Mouse (Mus musculus) midbrain, embryonic 12.5 days (tissue): ENCODE data around the gene Fnip2. TPM values are rescaled to one million over a fixed set of nuclear protein-coding genes. Genes with fewer than 3 reads are reported as not detected.

Source experiments
- ATAC-seq: fragments of 200-750 bp; cut with Nextera tagmentation; 2 replicates; pipeline ENCODE4 v1.8.0; 2017; ENCODE audit warnings: low read depth, moderate TSS enrichment, moderate library complexity; ENCODE audit not compliant: low FRiP score
- H3K27ac ChIP-seq: fragments of 300-500 bp; sonication (generic); replicated peaks from 2 replicates; pipeline ENCODE4 v1.5.1; 2016; ENCODE audit warnings: mild to moderate bottlenecking
- H3K27me3 ChIP-seq: fragments of 300-500 bp; sonication (generic); 2 replicates; pipeline ENCODE4 v1.6.1; 2016; ENCODE audit warnings: mild to moderate bottlenecking
- H3K36me3 ChIP-seq: fragments of 300-500 bp; sonication (generic); 2 replicates; pipeline ENCODE4 v1.6.1; 2016
- H3K4me1 ChIP-seq: fragments of 300-500 bp; sonication (generic); 2 replicates; pipeline ENCODE4 v1.6.1; 2016
- H3K4me2 ChIP-seq: fragments of 300-500 bp; sonication (generic); replicated peaks from 2 replicates; pipeline ENCODE4 v1.6.1; 2016; ENCODE audit warnings: mild to moderate bottlenecking, moderate library complexity
- H3K4me3 ChIP-seq: fragments of 300-500 bp; sonication (generic); 2 replicates; pipeline ENCODE4 v1.5.1; 2016; ENCODE audit warnings: mild to moderate bottlenecking
- H3K9ac ChIP-seq: fragments of 300-500 bp; sonication (generic); replicated peaks from 2 replicates; pipeline ENCODE4 v1.6.1; 2016; ENCODE audit warnings: mild to moderate bottlenecking, moderate library complexity
- H3K9me3 ChIP-seq: fragments of 300-500 bp; sonication (generic); 2 replicates; pipeline ENCODE4 v1.6.1; 2016; ENCODE audit warnings: mild to moderate bottlenecking
- WGBS: fragments of 180-500 bp; shearing (Covaris S2); methylation state at CpG from one replicate; pipeline ENCODE4 v1.1.7; 2016; 5-methylcytosine and 5-hydroxymethylcytosine counted together
- polyA plus RNA-seq: library from polyadenylated mRNA; unstranded; fragments of >200 nt; fragmentation: Nextera tagmentation; extraction: Ambion mirVana; gene quantifications from 2 replicates; pipeline ENCODE4 v1.2.1, GENCODE M21; 2016

Gene Fnip2
- polyA plus RNA-seq, 1 experiment from 2014 or later = 7.4 TPM

DNA sequence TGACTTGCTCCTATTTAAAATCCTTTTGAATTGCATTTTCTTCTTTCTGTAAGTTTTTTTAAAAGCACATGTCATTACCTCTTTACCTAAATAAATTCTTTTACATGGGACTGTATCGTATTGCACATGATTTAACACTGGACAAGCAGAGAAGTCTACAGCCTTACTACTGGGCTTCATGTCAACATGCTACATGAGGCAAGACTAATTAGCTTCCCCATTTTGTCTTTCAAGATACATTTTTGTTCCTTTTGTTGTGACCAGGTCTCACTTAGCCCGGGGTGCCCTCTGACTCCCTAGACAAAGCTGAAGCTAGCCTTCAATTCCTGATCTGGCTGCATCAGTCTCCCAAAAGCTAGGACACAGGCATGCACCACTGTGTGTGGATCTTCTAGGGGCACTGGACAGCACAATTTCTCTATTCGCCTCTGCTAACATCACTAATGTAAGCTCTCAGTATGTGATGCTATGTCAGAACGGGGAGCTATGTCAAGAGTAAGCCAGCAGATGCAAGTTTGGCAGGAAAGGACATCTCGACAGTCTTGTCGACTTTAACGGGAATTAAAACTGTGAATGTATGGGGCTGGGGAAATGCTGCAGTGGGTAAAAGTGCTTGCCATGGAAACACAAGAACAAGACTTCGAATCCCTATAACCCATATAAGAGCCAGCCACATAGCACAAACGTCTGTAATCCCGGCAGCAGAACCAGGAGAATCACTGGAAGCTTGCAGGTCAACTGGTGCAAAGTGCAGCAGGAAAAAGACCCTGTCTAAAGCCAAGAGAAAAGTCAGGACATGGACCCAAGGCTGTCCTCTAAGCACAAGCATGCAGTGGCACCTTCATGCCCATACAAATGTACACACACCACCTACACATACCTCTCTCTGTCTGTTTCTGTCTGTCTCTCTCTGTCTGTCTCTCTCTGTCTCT, 5.5 kb downstream of the Fnip2 start:
- ATAC-seq = no peak
- peaks cover 13% of the 10 kb centered on the region for H3K4me1 ChIP-seq
- H3K27me3 ChIP-seq = peaks cover 5% of the 10 kb centered on the region; the same call in 1 of the 2 replicates
- H3K27ac ChIP-seq = no peak overlapping the region
- H3K9ac ChIP-seq = no peak overlapping the region
- no peak overlapping the region for H3K4me2 ChIP-seq
- H3K9me3 ChIP-seq = no peaks in the 10 kb centered on the region
- H3K4me3 ChIP-seq = no peak overlapping the region
- WGBS = 79% methylated on average over 10 of the region's 10 CpGs
- H3K36me3 ChIP-seq = no peaks in the 10 kb centered on the region

DNA sequence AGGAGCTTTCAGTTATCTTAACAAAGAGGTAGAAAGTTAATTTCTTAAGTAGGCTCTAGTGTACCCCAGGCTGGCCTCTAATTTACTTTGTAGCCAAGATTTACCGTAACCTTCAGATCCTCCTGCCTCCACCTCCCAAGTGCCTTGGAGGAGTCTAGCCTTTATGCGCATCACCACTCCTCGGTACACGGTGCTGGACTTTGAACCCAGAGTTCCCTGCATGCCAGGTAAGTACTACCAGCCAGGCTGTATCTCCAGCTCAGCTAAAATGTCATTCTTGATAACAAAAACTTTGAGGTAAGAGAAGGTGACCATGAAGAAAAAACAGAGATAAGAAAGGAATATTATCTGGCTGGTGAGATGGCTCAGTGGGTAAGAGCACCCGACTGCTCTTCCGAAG, 7.0 kb downstream of the Fnip2 start:
- Histone ChIP-seq H3K4me2 (no peak overlapping the region), H3K4me1 (no peaks in the 10 kb centered on the region), H3K9me3 (no peaks in the 10 kb centered on the region), H3K27me3 (peaks cover under 1% of the 10 kb centered on the region; the same call in 1 of the 2 replicates), H3K4me3 (no peak overlapping the region), H3K27ac (no peak overlapping the region), H3K36me3 (no peaks in the 10 kb centered on the region), H3K9ac (no peak overlapping the region)
- 97% methylated on average over 6 of the region's 6 CpGs for WGBS
- no peak for ATAC-seq

DNA sequence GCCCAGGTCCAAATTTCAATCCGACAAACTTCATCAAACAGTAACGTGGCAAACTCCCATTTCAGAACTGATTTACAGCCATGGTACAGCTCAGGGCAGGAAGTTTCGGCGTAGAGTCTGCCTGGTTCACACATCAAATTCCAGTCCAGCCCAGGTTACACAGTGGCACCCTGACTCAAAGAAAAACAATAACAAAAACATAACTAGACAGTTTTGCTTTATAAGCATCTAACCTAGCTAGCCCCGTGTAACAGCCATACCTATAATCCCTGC, 7.9 kb downstream of the Fnip2 start:
- Histone ChIP-seq H3K9me3 (no peaks in the 10 kb centered on the region), H3K27me3 (no peaks in the 10 kb centered on the region), H3K4me2 (no peak overlapping the region), H3K36me3 (no peaks in the 10 kb centered on the region), H3K4me3 (no peak overlapping the region), H3K4me1 (no peaks in the 10 kb centered on the region), H3K9ac (no peak overlapping the region), H3K27ac (no peak overlapping the region)
- no peak for ATAC-seq
- 91% methylated on average over 5 of the region's 5 CpGs for WGBS

DNA sequence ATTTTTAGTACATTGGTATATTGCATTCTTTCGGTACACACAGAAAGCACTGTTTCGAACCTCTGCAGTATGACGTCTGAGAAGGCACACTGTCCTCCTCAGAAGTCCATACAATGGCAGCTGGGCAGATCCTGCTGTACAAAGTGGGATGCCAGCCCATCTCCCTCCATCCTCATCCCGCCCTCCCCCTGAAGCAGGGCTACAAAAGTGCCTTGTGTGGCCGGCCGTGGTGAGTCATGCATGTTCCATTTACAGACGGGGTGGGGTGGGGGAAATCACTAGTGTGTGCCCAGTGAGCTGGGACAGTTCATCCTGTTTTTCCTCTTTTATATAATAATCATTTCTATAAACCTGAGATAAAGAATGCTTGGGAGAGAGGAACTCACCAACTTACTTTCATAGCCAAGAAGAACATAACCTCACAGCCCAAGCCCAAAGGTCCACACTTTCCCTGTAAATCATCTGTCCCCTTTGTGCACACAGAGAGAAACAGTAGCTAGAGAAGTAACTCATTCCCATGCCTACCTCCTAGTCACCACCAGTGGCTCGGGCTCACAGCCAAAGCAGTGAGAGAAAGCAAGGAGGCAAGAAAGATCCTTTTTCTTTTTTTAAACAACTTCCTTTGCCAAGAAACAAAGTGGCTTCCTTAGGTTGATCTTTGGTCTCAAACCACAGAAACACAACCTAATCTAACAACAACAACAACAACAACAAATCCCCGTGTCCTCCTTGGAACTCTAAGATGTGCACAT, 8.4 kb downstream of the Fnip2 start:
- Histone ChIP-seq H3K36me3 (no peaks in the 10 kb centered on the region), H3K27me3 (no peaks in the 10 kb centered on the region), H3K9me3 (no peaks in the 10 kb centered on the region), H3K4me3 (no peak overlapping the region), H3K9ac (no peak overlapping the region), H3K4me1 (no peaks in the 10 kb centered on the region), H3K4me2 (no peak overlapping the region), H3K27ac (no peak overlapping the region)
- 88% methylated on average over 9 of the region's 9 CpGs for WGBS
- no peak for ATAC-seq

DNA sequence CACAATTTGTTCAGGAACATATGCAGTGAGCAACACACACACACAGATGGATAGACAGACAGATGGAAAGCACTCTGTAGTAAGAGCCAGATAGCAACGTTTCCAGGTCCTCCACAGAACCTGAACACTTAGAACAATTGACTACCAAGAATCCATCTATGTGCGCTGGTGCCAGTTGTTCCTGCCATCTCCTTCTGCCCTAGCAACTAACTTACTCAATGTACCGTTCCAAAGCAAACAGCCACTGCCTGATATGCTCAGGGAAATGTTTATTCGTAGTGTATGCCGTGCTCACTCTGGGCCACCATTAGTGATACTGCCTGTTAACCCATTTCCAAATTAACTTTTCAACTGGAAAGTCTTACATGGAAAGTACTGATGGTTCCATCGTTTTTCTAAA, 12.5 kb downstream of the Fnip2 start:
- ATAC-seq = no peak
- H3K27ac ChIP-seq = no peak overlapping the region
- H3K4me1 ChIP-seq = no peaks in the 10 kb centered on the region
- H3K27me3 ChIP-seq = no peaks in the 10 kb centered on the region
- H3K9ac ChIP-seq = no peak overlapping the region
- no peak overlapping the region for H3K4me2 ChIP-seq
- no peaks in the 10 kb centered on the region for H3K36me3 ChIP-seq
- 91% methylated on average over 6 of the region's 6 CpGs for WGBS
- H3K9me3 ChIP-seq = no peaks in the 10 kb centered on the region
- H3K4me3 ChIP-seq = no peak overlapping the region

DNA sequence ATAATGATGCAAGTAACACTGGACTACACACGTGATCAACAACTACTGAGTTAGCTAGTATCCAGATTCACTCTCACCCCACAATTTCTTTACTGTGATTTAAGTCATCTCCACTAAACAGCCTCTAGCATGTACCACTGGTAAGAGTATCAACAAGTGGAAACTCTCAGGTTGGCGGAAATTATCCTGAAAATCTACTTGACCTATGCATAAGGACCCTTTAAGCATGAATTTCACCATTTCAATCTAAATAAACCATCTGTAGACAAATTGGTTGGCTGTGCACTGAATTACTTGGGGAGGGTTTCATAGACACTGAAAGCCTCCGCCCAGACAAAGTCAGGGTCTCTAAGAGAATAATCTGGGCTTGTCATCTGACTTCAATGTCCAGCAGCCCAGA, 13.8 kb downstream of the Fnip2 start:
- H3K9me3 ChIP-seq = no peaks in the 10 kb centered on the region
- H3K27ac ChIP-seq = no peak overlapping the region
- no peak overlapping the region for H3K9ac ChIP-seq
- ATAC-seq = no peak
- WGBS = 91% methylated on average over 3 of the region's 3 CpGs
- H3K4me2 ChIP-seq = no peak overlapping the region
- no peaks in the 10 kb centered on the region for H3K36me3 ChIP-seq
- H3K27me3 ChIP-seq = no peaks in the 10 kb centered on the region
- no peaks in the 10 kb centered on the region for H3K4me1 ChIP-seq
- no peak overlapping the region for H3K4me3 ChIP-seq

DNA sequence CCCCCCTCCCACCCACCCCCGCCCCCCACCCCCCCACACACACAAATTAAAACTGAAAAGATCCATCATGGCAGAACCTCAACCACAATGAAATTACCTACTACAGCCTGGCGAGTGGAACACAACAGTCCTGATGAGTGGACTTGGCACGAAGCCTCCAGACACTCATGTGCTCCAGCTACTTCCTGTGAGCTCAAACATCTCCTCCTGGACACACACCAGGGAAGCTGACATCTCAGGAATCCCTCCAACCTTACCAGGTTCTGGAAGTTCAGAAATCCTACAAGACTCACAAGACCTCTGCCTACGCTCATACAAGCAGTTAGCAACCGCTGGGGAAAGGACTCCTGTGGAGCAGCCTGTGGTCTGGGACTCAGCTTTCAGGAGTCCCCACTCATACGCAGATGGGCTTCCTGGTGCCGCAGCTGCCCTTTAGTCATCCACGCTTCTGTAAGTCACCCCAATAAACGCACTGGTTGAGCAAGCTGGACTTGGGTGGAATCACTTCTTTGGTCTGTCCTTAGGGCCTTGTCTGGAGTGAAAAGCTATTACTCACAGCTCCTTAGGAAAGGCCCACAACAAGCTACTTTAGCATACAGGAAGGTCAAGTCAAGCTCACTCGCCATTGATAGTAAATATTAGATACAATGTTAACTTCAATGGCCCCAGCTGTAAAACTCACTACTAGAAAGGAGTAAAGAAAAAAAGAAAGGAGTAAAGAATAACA, 15.6 kb downstream of the Fnip2 start:
- H3K9me3 ChIP-seq = no peaks in the 10 kb centered on the region
- H3K27me3 ChIP-seq = no peaks in the 10 kb centered on the region
- WGBS = 84% methylated on average over 10 of the region's 10 CpGs
- H3K27ac ChIP-seq = no peak overlapping the region
- H3K4me1 ChIP-seq = no peaks in the 10 kb centered on the region
- H3K4me3 ChIP-seq = no peak overlapping the region
- no peak overlapping the region for H3K9ac ChIP-seq
- H3K4me2 ChIP-seq = no peak overlapping the region
- ATAC-seq = no peak
- no peaks in the 10 kb centered on the region for H3K36me3 ChIP-seq

DNA sequence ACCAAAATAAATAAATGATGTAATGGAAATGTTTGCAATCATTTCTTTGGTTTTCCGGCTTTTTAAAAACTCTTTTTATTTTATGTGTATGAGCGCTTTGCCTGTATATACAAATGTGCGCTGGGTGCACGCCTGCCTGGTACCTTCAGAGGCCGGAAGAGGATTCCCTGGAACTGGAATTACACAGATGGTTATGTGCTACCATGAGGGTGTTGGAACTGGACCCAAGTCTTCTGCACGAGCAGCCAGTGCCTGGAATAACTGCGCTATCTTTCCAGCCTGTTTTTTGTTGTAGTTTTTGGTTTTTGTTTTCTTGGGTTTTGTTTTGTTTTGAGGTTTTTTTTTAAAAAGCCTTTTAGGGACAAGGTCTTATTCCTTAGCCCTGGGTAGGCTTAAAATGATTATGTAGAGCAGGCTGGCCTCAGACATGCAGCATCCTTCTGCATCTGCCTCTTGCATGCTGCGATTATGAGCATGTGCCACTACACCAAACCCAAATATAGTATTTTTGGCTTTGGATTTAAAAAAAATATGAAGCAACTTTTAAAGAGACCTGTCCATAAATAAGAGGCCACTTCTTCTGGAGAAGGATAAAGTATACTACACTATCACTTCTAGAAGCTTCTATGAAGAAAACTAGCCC, 17.7 kb downstream of the Fnip2 start:
- H3K36me3 ChIP-seq = no peaks in the 10 kb centered on the region
- 95% methylated on average over 8 of the region's 8 CpGs for WGBS
- ATAC-seq = no peak

DNA sequence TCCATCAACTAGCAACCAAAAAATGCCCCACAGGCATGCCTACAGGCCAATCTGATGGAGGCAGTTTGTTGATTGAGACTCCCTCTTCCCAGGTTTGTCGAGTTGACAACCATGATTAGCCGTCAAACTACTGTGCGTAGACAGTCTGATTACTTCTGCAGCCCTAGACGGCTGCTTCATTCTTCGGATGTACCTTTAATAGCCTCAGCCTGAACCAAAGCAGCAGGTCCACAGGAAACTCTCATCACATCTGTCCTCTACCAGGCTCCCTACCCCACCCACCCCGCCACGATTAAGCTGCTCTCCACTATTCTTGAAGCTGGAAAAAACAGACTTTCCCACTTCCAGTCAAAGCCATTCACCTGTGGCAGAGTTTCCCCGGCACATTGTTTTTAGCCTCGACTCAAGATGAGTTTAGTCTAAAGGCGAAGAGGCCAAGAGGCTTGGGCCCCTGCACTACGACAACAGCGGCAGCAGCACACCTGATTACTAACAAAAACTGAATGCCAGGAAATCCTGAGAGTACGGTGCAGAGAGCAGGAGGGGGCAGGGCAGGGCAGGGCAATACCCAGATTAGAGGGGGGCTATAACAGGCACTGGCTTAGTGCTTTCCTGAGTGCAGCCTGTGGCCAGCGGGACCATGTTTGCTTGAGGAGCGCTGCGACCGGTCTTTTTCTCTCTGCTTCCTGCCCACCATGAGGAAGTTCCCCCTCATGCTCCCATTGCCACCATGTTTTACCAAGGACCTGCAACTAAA, 18.7 kb downstream of the Fnip2 start:
- Histone ChIP-seq H3K27ac (no peak overlapping the region), H3K9me3 (no peaks in the 10 kb centered on the region), H3K9ac (no peak overlapping the region), H3K4me2 (no peak overlapping the region), H3K4me3 (no peak overlapping the region), H3K36me3 (no peaks in the 10 kb centered on the region), H3K27me3 (no peaks in the 10 kb centered on the region), H3K4me1 (no peaks in the 10 kb centered on the region)
- 86% methylated on average over 17 of the region's 17 CpGs for WGBS
- no peak for ATAC-seq

More for the DNA sequence above, 17.7 kb downstream of the Fnip2 start:
- H3K4me2 ChIP-seq = no peak overlapping the region
- no peaks in the 10 kb centered on the region for H3K9me3 ChIP-seq
- no peak overlapping the region for H3K4me3 ChIP-seq
- no peaks in the 10 kb centered on the region for H3K4me1 ChIP-seq
- H3K27ac ChIP-seq = no peak overlapping the region
- H3K27me3 ChIP-seq = no peaks in the 10 kb centered on the region
- no peak overlapping the region for H3K9ac ChIP-seq

DNA sequence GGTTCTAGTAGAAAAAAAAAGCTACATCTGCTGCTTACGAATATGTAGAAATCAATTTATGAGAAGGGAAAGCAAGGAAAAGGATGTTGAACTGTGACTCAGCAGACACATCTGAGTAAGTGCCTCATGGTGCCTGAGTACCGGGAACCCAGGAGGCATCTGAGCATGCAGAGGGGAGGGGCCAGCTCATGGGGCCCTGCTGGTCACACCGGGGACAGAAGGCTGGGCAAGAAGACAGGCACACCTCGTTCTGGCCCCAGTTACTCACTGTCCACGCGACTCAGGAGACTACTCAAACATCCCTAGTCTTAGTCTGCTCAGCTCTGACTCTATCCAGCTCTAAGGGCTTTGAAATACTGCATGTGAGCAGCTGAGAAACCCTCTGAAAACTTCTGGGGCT, 25.0 kb downstream of the Fnip2 start:
- no peaks in the 10 kb centered on the region for H3K27me3 ChIP-seq
- 45% methylated on average over 6 of the region's 6 CpGs for WGBS
- H3K36me3 ChIP-seq = no peaks in the 10 kb centered on the region
- ATAC-seq = no peak
- H3K9me3 ChIP-seq = no peaks in the 10 kb centered on the region
- no peak overlapping the region for H3K4me3 ChIP-seq
- H3K4me2 ChIP-seq = no peak overlapping the region
- H3K9ac ChIP-seq = no peak overlapping the region
- no peaks in the 10 kb centered on the region for H3K4me1 ChIP-seq
- H3K27ac ChIP-seq = no peak overlapping the region

DNA sequence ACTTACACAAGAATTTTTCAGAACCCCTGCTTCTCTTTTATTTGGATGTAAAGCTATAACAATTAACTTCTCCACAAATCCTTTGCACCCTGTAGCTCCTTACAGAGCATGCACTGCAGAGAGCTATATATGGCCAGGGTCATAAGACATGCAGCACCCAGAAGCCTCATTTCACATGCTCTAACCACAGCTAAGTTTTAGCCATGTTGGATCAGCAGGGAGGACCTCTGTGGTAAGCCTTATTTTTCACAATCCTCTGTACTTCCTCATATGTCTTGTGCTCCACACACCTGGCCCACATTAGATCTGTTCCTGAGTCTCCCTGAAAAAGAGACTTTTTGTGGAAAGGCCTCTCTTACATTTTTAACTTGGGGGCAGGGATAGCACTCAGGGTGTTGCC, 27.9 kb downstream of the Fnip2 start:
- H3K36me3 ChIP-seq = no peaks in the 10 kb centered on the region
- no peaks in the 10 kb centered on the region for H3K4me1 ChIP-seq
- no peak overlapping the region for H3K4me2 ChIP-seq
- H3K9me3 ChIP-seq = no peaks in the 10 kb centered on the region
- no peak overlapping the region for H3K9ac ChIP-seq
- no peak overlapping the region for H3K27ac ChIP-seq
- ATAC-seq = no peak
- H3K27me3 ChIP-seq = no peaks in the 10 kb centered on the region
- H3K4me3 ChIP-seq = no peak overlapping the region
